Mouse (Mus musculus) liver, adult 2 months (tissue): ENCODE results near the gene Marc2.

Source experiments
- CTCF ChIP-seq: fragments of 200-500 bp; IDR thresholded peaks from 2 replicates; pipeline ENCODE4 v1.5.1; 2011; ENCODE audit warnings: low read depth, low read length, control low read depth
- POLR2A ChIP-seq: fragments of 200-500 bp; IDR thresholded peaks from 2 replicates; pipeline ENCODE4 v1.6.1; 2011; ENCODE audit warnings: low read length, control low read depth; ENCODE audit not compliant: insufficient read depth; ENCODE audit errors: extremely low read depth

DNA sequence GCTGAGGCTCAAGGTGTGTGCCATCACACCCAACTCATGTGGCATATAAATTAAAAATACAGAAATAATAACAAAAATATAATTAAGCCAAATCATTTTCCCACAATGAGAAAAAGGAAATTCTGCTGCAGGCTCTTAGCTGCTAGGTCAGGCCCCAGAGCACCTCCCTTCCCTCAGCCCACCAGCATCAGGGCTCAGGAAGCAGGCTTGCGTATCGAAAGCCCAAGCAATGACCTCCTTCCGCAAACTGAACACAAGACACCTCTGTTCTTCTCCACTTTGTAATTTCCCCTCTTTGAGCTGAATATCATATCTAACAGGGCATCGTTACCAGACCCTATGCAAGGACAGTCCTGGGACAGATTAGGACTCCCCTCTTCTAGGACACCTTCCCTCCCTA is 40.5 kb downstream of the Marc2 start:
- TF ChIP-seq CTCF: no peak
- TF ChIP-seq POLR2A: no peak
